Mouse (Mus musculus) myocyte (in vitro differentiated cells): Measurements from ENCODE around the gene Hmox2. TPM values are rescaled to one million over a fixed set of nuclear protein-coding genes. Genes with fewer than 3 reads are reported as not detected.

Experiments
- H3K27me3 ChIP-seq: one replicate; pipeline ENCODE4 v1.6.1; 2011; ENCODE audit not compliant: control insufficient read depth, insufficient read depth, insufficient read length
- H3K36me3 ChIP-seq: one replicate; pipeline ENCODE4 v1.6.1; 2011; ENCODE audit not compliant: control insufficient read depth, insufficient read depth
- H3K4me2 ChIP-seq: one replicate; pipeline ENCODE4 v1.6.1; 2011; ENCODE audit warnings: low read depth, control low read depth
- H3K4me3 ChIP-seq: one replicate; pipeline ENCODE4 v1.5.1; 2011; ENCODE audit warnings: mild to moderate bottlenecking, control low read depth, moderate library complexity
- H3K79me2 ChIP-seq: one replicate; pipeline ENCODE4 v1.6.1; 2011; ENCODE audit not compliant: control insufficient read depth, insufficient read depth
- H3ac ChIP-seq: one replicate; pipeline ENCODE4 v1.6.1; 2011; ENCODE audit not compliant: control insufficient read depth, insufficient read length
- CEBPB ChIP-seq: IDR thresholded peaks from 2 replicates; pipeline ENCODE4 v1.6.1; 2011; ENCODE audit warnings: mild to moderate bottlenecking, moderate library complexity; ENCODE audit not compliant: poor library complexity, insufficient read depth, severe bottlenecking
- E2F4 ChIP-seq: IDR thresholded peaks from one replicate; pipeline ENCODE4 v1.6.1; 2011; ENCODE audit warnings: mild to moderate bottlenecking, control low read depth, moderate library complexity; ENCODE audit not compliant: insufficient read depth
- MAX ChIP-seq: IDR thresholded peaks from one replicate; pipeline ENCODE4 v1.6.1; 2011; ENCODE audit warnings: low read depth, mild to moderate bottlenecking, control low read depth
- MYOD1 ChIP-seq, 3 experiments: IDR thresholded peaks; one replicate each; pipeline ENCODE4 v1.6.1; 2011; ENCODE audit warnings: control low read depth in 2 of 3, low read depth in 2 of 3, mild to moderate bottlenecking in 2 of 3, moderate library complexity in 1 of 3; ENCODE audit not compliant: insufficient read length in 2 of 3, control insufficient read depth in 1 of 3
- MYOG ChIP-seq, 3 experiments: IDR thresholded peaks; one replicate each; pipeline ENCODE4 v1.6.1; 2011; ENCODE audit warnings: control low read depth in 2 of 3, low read depth in 2 of 3, mild to moderate bottlenecking in 2 of 3; ENCODE audit not compliant: insufficient read length in 2 of 3, control insufficient read depth in 1 of 3, insufficient read depth in 1 of 3
- POLR2A ChIP-seq: IDR thresholded peaks from one replicate; pipeline ENCODE4 v1.6.1; 2011; ENCODE audit warnings: low read depth, mild to moderate bottlenecking, control low read depth, moderate library complexity; ENCODE audit not compliant: insufficient read length
- POLR2AphosphoS2 ChIP-seq: IDR thresholded peaks from one replicate; pipeline ENCODE4 v1.6.1; 2011; ENCODE audit warnings: low read depth, control low read depth; ENCODE audit not compliant: insufficient read length
- REST ChIP-seq: IDR thresholded peaks from one replicate; pipeline ENCODE4 v1.6.1; 2011; ENCODE audit warnings: mild to moderate bottlenecking, control low read depth, moderate library complexity; ENCODE audit not compliant: insufficient read depth, insufficient read length
- SRF ChIP-seq: IDR thresholded peaks from one replicate; pipeline ENCODE4 v1.6.1; 2011; ENCODE audit warnings: low read depth; ENCODE audit not compliant: control insufficient read depth, insufficient read length
- TCF12 ChIP-seq: IDR thresholded peaks from one replicate; pipeline ENCODE4 v1.6.1; 2011; ENCODE audit warnings: mild to moderate bottlenecking, control low read depth; ENCODE audit not compliant: poor library complexity, insufficient read depth, severe bottlenecking
- TCF3 ChIP-seq: IDR thresholded peaks from one replicate; pipeline ENCODE4 v1.6.1; 2011; ENCODE audit warnings: low read depth, control low read depth; ENCODE audit not compliant: insufficient read length
- USF1 ChIP-seq: IDR thresholded peaks from one replicate; pipeline ENCODE4 v1.6.1; 2011; ENCODE audit warnings: low read depth, mild to moderate bottlenecking, control low read depth, moderate library complexity
- polyA plus RNA-seq: library from polyadenylated mRNA; unstranded; fragments of >200 nt; fragmentation: generic; extraction: Trizol; gene quantifications from one replicate; pipeline ENCODE4 v1.2.1, GENCODE M21; 2012; ENCODE audit warnings: missing spikeins

The Hmox2 gene
- polyA plus RNA-seq, 1 experiment = 46.7 TPM

GRCm38 (mm10) chr16:4717866-4718265 is 8.3 kb upstream of the Hmox2 start:
- TF ChIP-seq MAX (no peak), SRF (no peak), CEBPB (no peak), REST (no peak), TCF3 (no peak), POLR2A (no peak), MYOD1 (IDR thresholded peaks at IDR 0.05; ENCODE audit: control insufficient read depth in 1 of 3, insufficient read length in 2 of 3, low read depth in 2 of 3) (no peak), POLR2AphosphoS2 (no peak)
- no peaks in the 10 kb centered on the region for H3K27me3 ChIP-seq
- H3ac ChIP-seq = no peak overlapping the region
- H3K4me2 ChIP-seq = peak overlapping the region; percentile 82
- H3K36me3 ChIP-seq = no peaks in the 10 kb centered on the region
- H3K79me2 ChIP-seq = no peaks in the 10 kb centered on the region
- peak overlapping the region; percentile 65 for H3K4me3 ChIP-seq

DNA sequence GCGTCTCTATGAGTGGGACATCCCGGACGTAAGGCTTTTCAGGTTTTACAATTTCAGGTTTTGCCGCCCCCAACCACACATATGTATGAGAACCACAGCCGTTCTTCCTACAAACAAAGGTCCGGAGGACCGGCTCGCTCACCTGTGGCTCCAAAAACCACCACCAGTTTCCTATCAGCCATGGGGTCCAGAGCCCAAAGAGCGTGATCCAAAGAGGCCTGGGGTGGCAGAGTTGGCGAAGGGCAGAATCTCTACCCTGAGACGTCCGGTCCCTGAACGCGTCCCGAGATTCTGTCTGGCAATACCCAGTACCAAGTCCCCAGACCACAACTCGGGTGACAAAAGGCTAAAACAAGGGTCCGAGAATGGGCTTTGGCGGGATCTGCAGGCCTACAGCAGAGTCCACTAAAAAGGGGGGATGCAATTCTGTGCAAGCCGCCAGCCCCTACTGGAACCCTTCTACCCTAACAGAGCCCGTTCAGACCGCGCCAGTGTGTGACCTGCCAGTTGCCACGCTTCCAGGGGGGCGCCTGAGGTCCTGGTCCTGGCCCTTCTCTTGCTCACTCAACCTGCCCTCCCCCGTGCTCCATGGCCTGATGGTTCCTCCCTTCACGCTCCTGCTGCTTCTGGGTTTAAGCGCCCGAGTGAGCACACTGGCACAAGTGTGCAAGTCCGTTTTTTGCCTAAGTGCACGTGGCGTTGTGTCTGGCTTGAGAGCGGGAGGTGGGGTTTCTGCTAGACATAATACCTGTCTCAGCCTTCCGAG is 7.2 kb upstream of the Hmox2 start, which contains the start of gene Nmral1:
Gene Nmral1 (minus strand): TSS at position 604 of the 766 bp plus-strand sequence.
- Histone ChIP-seq H3K27me3 (no peaks in the 10 kb centered on the region), H3K36me3 (no peaks in the 10 kb centered on the region), H3K79me2 (no peaks in the 10 kb centered on the region), H3K4me3 (peak within 1 kb of the TSS; percentile 65), H3K4me2 (peak within 1 kb of the TSS; percentile 82), H3ac (peak within 1 kb of the TSS; percentile 15)
- no peak for TF ChIP-seq REST
- no peak for TF ChIP-seq E2F4
- peak; percentile 66 for TF ChIP-seq MAX
- peak; percentile 68 for TF ChIP-seq POLR2A
- no peak for TF ChIP-seq TCF3
- TF ChIP-seq TCF12 = no peak
- TF ChIP-seq MYOG (IDR thresholded peaks at IDR 0.05; ENCODE audit: control insufficient read depth in 1 of 3, insufficient read depth in 1 of 3, insufficient read length in 2 of 3, low read depth in 2 of 3) = peak in 1 of 3 experiments; percentile 9
- no peak for TF ChIP-seq CEBPB
- peak in 1 of 3 experiments; percentile 22 for TF ChIP-seq MYOD1 (IDR thresholded peaks at IDR 0.05; ENCODE audit: control insufficient read depth in 1 of 3, insufficient read length in 2 of 3, low read depth in 2 of 3)
- TF ChIP-seq POLR2AphosphoS2 = peak; percentile 50
- peak; percentile 21 for TF ChIP-seq SRF
- TF ChIP-seq USF1 = no peak

DNA sequence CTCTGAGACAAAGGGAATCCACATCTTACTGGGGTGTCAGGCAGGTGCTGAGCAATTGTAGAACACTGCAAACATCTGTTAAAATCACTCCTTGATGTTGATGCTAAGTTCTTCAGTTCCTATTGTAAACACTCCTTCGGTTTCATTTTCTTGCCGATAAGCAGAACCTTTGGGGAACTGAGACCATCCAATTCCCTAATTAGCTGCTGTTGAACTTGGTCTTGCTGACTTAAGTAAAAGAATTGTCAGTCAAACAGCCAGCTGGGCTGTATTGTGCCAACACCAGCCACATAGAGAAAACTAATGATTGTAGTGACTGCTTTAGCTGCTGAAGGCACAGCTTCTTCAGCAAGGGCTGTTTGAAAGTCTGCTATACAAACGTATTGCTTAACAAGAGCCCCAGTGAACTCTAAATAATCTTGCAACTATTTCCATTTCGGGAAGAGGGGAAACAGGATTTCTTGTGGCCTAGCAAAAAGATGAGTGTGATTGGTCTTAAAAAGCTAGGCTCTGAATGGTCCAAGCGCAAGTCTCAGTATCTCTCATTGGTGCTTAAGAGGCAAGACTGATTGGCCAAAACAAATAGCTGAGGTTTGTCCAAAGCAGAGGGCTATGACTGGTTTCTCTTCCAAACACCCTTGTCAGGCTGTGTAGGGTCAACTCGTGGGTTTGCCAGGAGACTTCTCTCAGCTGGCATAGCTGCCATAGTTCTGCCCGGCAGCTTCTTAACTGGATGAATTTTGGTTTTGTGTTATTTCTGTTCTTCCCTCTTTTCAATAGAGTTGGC is 3.8 kb upstream of the Hmox2 start:
- Histone ChIP-seq H3K4me3 (no peak overlapping the region), H3K27me3 (no peaks in the 10 kb centered on the region), H3K4me2 (peak overlapping the region; percentile 75), H3ac (no peak overlapping the region), H3K36me3 (no peaks in the 10 kb centered on the region), H3K79me2 (peaks cover 8% of the 10 kb centered on the region)
- TF ChIP-seq CEBPB (no peak), E2F4 (no peak), MYOG (IDR thresholded peaks at IDR 0.05; ENCODE audit: control insufficient read depth in 1 of 3, insufficient read depth in 1 of 3, insufficient read length in 2 of 3, low read depth in 2 of 3) (no peak), POLR2A (no peak), USF1 (no peak), SRF (no peak), TCF12 (no peak), REST (no peak), POLR2AphosphoS2 (no peak), MAX (no peak), MYOD1 (IDR thresholded peaks at IDR 0.05; ENCODE audit: control insufficient read depth in 1 of 3, insufficient read length in 2 of 3, low read depth in 2 of 3) (no peak)

DNA sequence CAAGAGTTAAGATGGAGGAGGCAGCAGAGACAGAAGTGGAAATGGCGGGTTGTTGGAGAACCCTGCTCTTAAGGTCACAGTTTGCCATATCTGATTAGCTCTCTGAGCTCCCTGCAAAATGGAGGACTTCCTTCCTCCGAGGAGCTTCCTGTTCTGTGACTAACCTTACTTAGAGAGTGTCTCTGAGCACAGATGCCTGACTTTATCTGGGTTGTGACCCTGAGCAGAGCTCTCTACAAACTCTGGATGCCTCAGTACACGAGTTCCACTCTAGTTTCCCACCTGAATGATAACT is 3.3 kb upstream of the Hmox2 start:
- Histone ChIP-seq H3K4me2 (peak overlapping the region; percentile 75), H3K36me3 (no peaks in the 10 kb centered on the region), H3K27me3 (no peaks in the 10 kb centered on the region), H3ac (no peak overlapping the region), H3K79me2 (peaks cover 12% of the 10 kb centered on the region), H3K4me3 (no peak overlapping the region)
- TF ChIP-seq MAX = no peak

DNA sequence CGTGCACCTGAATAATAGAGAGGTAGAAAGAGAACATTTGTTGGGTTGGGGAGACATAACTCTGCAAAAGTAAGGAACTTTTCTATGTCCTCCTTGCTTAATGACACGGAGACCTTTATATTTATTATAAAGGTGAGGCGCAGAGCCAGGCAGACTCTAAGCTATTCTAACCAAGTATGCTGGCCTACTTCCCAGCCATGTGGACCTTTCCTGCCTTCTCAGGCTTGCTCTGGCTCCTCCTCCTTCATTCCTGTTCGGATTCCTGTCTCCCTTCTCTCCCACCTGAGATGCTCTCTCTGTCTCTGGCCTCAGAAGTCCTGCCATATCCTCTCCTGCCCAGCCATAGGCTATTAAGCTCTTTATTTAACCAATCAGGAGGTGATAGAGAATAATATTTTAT is 895 bp upstream of the Hmox2 start:
- no peaks in the 10 kb centered on the region for H3K36me3 ChIP-seq
- H3K79me2 ChIP-seq = peaks cover 35% of the 10 kb centered on the region
- H3K4me3 ChIP-seq = peak overlapping the region; percentile 74
- H3K4me2 ChIP-seq = no peak overlapping the region
- no peak for TF ChIP-seq TCF3
- TF ChIP-seq REST = no peak
- no peak for TF ChIP-seq USF1
- no peak for TF ChIP-seq POLR2A
- TF ChIP-seq SRF = no peak
- TF ChIP-seq TCF12 = no peak
- TF ChIP-seq MAX = no peak
- TF ChIP-seq E2F4 = no peak
- TF ChIP-seq CEBPB = no peak
- no peak for TF ChIP-seq MYOD1 (IDR thresholded peaks at IDR 0.05; ENCODE audit: control insufficient read depth in 1 of 3, insufficient read length in 2 of 3, low read depth in 2 of 3)
- H3K27me3 ChIP-seq = no peaks in the 10 kb centered on the region
- no peak overlapping the region for H3ac ChIP-seq
